19 mouse cellular contexts compared by ENCODE assay signal in genomic region chr4:46068060-46068459, GRCm38 (mm10). TPM values are rescaled to one million over a fixed set of nuclear protein-coding genes. Genes with fewer than 3 reads are reported as not detected.
DNase-seq lines count a peak whose midpoint lies in the region; ATAC-seq and TF ChIP-seq lines count a peak whose summit lies in the region.
"Had no signal": no experiment of that assay in that cellular context is flagged by ENCODE, and none has a peak within 500 bp of the region (broad histone marks: within the 10 kb centered on the region; RNA-seq: fewer than 3 reads in every experiment).

No protein-coding gene starts in this region.

- H3K27ac ChIP-seq in cerebellum, adult 2 months (ENCODE audit: insufficient read depth, low read length) = peak overlapping the region; percentile 29; the same call in 1 of the 2 replicates
- H3K27ac ChIP-seq in heart, embryonic 12.5 days (ENCODE audit: poor library complexity, severe bottlenecking) = no peak overlapping the region; the same call in 1 of the 2 replicates
- H3K27ac ChIP-seq in left cerebral cortex, adult 2 months = peak overlapping the region; percentile 75
- H3K27ac ChIP-seq: embryonic facial prominence, embryonic 10.5 days; forebrain, embryonic 13.5 days; hindbrain, embryonic 13.5 days; hindbrain, postnatal 0 days had no signal

- no peak for TF ChIP-seq POLR2A in cerebellum, adult 2 months (IDR thresholded peaks at IDR 0.05; ENCODE audit: borderline replicate concordance, insufficient read depth, low read length)

- ATAC-seq in heart, embryonic 12.5 days (ENCODE audit: insufficient number of reproducible peaks, low FRiP score) = no peak
- ATAC-seq: CD4-positive, CD25-positive, alpha-beta regulatory T cell, adult 4 months; forebrain, embryonic 13.5 days; forebrain, postnatal 0 days; hindbrain, postnatal 0 days had no signal

- no peak for TF ChIP-seq CTCF in cerebellum, adult 2 months (IDR thresholded peaks at IDR 0.05; ENCODE audit: borderline replicate concordance, insufficient read depth, low read depth, low read length)
- no peak for TF ChIP-seq CTCF in left cerebral cortex, adult 2 months (IDR thresholded peaks at IDR 0.05)

- no peak for DNase-seq in cerebellum, adult 2 months
- DNase-seq in cerebellum, postnatal 4 days (ENCODE audit: low spot score in 2 of 2) = no peak
- no peak for DNase-seq in heart, postnatal 10 days
- no peak for DNase-seq in left cerebral cortex, adult 2 months (ENCODE audit: extremely low spot score in 1 of 2, low spot score in 2 of 2)
- no peak for DNase-seq in left cerebral cortex, adult 9 months (ENCODE audit: low spot score in 2 of 2)
- no peak for DNase-seq in thymus, postnatal 14 days
- DNase-seq: adrenal gland, postnatal 10 days; B cell, adult 2 months; cerebellum, adult 11 months; forebrain, postnatal 0 days; gastrocnemius, postnatal 36 days; kidney, adult 11 months had no signal

- WGBS in cerebellum, adult 2 months = 69% methylated on average over 3 of the region's 3 CpGs
- 75% methylated on average over 3 of the region's 3 CpGs for WGBS in heart, embryonic 12.5 days

- intact Hi-C loops in heart, postnatal 10 days (cut with DNase I) = no loop called here
- intact Hi-C loops in left cerebral cortex, adult 2 months (cut with DNase I) = loop anchor here (2.0 kb wide), 1 partner anchor 19 kb away; no protein-coding TSS in a partner anchor

- H3K4me2 ChIP-seq in heart, embryonic 12.5 days = no peak overlapping the region
- H3K4me2 ChIP-seq: forebrain, embryonic 13.5 days; heart, embryonic 15.5 days; hindbrain, embryonic 13.5 days had no signal

- no peaks in the 10 kb centered on the region for H3K27me3 ChIP-seq in cerebellum, adult 2 months (ENCODE audit: control insufficient read depth, insufficient read depth, low read length)
- H3K27me3 ChIP-seq in heart, embryonic 12.5 days (replicated peaks) = no peaks in the 10 kb centered on the region
- H3K27me3 ChIP-seq: forebrain, embryonic 13.5 days; heart, embryonic 15.5 days; hindbrain, embryonic 13.5 days had no signal

- peaks cover 59% of the 10 kb centered on the region for H3K36me3 ChIP-seq in heart, embryonic 12.5 days
- H3K36me3 ChIP-seq: embryonic facial prominence, embryonic 10.5 days; hindbrain, embryonic 13.5 days had no signal

- 0 out of 2 replicates have a peak overlapping the region, but pooled peaks have one; percentile 8 for H3K9ac ChIP-seq in heart, embryonic 12.5 days
- H3K9ac ChIP-seq: forebrain, embryonic 13.5 days; forebrain, postnatal 0 days; heart, embryonic 15.5 days; hindbrain, embryonic 13.5 days had no signal

- no peaks in the 10 kb centered on the region for H3K9me3 ChIP-seq in heart, embryonic 12.5 days (replicated peaks)
- H3K9me3 ChIP-seq: embryonic facial prominence, embryonic 10.5 days; forebrain, embryonic 13.5 days; heart, embryonic 15.5 days; hindbrain, embryonic 13.5 days had no signal

- peaks cover 70% of the 10 kb centered on the region for H3K4me1 ChIP-seq in cerebellum, adult 2 months (ENCODE audit: control insufficient read depth, insufficient read depth, low read length)
- H3K4me1 ChIP-seq in heart, embryonic 12.5 days (replicated peaks) = peaks cover 67% of the 10 kb centered on the region
- H3K4me1 ChIP-seq: forebrain, embryonic 13.5 days had no signal

- H3K4me3 ChIP-seq in cerebellum, adult 2 months (replicated peaks; ENCODE audit: insufficient read depth, low read depth, low read length) = no peak overlapping the region
- H3K4me3 ChIP-seq in heart, embryonic 12.5 days = no peak overlapping the region
- no peak overlapping the region for H3K4me3 ChIP-seq in left cerebral cortex, adult 2 months
- H3K4me3 ChIP-seq: embryonic facial prominence, embryonic 10.5 days; forebrain, embryonic 13.5 days; heart, embryonic 15.5 days; hindbrain, embryonic 13.5 days had no signal

RNA-seq across cellular contexts. Expression of gene Tmod1, which starts 29.3 kb away (rescaled TPM):
- polyA plus RNA-seq in cerebellum, adult 2 months (2012; rRNA removed) = 55.4 and 55.7 TPM in 2 replicates
- 195 and 203 TPM in 2 replicates for polyA plus RNA-seq in heart, embryonic 12.5 days (2016; fragmentation: Nextera tagmentation; extraction: Ambion mirVana)
- 100 to 1,000 TPM; 263 to 279 TPM for total RNA-seq in heart, postnatal 10 days (2021)
- 10 to 100 TPM; 45.5 to 49.1 TPM for total RNA-seq in left cerebral cortex, adult 2 months (2021)

Comparison
In these comparisons a context has a peak if more than half of its experiments do, and no peak if none do; other contexts are left out.
1. RNA of gene Tmod1, which starts 29.3 kb away (total RNA-seq): 263 to 279 TPM in heart, postnatal 10 days; 45.5 to 49.1 TPM in left cerebral cortex, adult 2 months; every median in the first group is over 4 times any median in the second.